Mouse (Mus musculus) kidney, adult 11 months (tissue): ENCODE data around the gene Abca1.
A peak's percentile ranks its signal among the peaks of the same experiment; 100 is the strongest.

Experiments used
- DNase-seq: peaks from one replicate; pipeline ENCODE4 v3.0.0; 2022

Abca1 gene

GRCm38 (mm10) chr4:53081851-53082250 is 77.8 kb downstream of the Abca1 start:
- no peak for DNase-seq

DNA sequence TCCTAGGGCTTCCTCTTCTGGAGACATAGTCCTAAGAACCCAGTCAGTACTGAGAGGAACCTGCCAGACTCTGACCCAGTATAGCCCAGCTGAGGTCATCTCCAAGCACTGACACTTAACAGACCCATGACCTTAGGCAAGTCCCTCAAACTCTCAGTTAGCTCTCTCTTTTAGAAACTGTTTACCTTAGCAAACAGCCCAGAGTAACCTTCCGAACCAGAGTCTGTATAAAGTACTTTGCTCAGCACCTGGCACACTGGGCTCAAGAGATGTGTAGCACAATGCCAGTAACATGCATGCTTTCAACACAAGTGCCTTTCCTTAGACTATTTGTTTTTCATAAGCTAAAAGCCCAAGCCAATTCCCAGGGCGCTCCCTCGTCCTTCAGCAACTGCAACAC is 79.4 kb downstream of the Abca1 start:
- DNase-seq: no peak

GRCm38 (mm10) chr4:53078793-53079310 is 80.8 kb downstream of the Abca1 start:
- DNase-seq: no peak

GRCm38 (mm10) chr4:53076788-53077350 is 82.8 kb downstream of the Abca1 start:
- DNase-seq: no peak

GRCm38 (mm10) chr4:53073025-53073424 is 86.7 kb downstream of the Abca1 start:
- no peak for DNase-seq

DNA sequence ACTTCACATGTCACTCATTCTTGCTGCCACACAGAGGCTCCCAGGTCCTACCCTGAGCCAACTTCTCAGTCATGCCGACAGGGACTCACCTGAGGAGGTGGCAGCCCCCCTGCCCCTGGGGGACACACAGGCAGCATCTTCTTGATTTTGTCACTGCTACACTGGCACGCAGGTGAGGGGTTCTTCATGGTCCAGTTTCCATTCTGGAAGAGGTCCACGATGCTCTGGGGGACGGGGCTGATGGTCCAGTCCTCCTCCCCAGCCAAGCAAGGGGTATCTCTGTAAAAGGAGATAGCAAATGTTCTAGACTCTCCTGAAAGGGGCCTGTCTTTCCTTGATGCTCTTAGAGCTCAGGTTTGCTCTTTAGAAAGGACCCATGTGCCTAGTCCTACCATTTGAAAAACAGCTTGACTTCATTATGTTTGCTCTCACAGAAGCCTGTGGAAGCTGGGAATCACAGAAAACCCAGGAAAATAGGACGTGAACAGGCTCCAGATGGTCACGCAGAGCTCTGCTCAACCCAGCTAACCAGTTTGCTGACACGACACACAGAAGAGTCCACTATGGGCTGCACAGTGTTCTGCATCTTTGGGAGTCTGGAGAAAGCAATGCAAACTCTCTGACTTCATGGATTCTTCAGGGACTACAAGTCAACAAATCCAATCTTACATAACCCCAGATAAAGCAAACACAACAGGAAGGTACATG is 97.2 kb downstream of the Abca1 start:
- no peak for DNase-seq

- DNase-seq: no peak
Measured at GRCm38 (mm10) chr4:53046238-53047022, 113.3 kb downstream of the Abca1 start.

GRCm38 (mm10) chr4:53045807-53046206 is 113.9 kb downstream of the Abca1 start:
- no peak for DNase-seq

DNA sequence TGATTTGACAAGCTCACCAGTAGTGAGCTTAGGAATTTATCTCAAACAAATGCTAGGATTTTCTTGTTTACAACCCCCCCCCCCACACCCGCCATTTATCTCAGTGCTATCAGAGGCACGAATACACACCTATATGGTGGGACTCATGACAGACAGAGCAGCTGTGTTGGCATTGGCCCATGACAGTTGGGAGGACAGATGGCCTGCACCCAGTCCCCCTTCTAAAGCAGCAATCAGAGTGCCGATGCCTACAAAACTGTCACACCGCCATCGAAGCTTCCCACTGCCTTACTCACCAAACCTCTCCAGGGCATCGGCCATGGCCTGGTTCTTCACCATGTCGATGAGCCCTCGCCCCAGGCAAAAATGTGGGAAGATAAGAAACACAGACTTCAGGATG is 115.9 kb downstream of the Abca1 start:
- no peak for DNase-seq

- DNase-seq: no peak
Measured at GRCm38 (mm10) chr4:53030326-53030948, 129.3 kb downstream of the Abca1 start.

DNA sequence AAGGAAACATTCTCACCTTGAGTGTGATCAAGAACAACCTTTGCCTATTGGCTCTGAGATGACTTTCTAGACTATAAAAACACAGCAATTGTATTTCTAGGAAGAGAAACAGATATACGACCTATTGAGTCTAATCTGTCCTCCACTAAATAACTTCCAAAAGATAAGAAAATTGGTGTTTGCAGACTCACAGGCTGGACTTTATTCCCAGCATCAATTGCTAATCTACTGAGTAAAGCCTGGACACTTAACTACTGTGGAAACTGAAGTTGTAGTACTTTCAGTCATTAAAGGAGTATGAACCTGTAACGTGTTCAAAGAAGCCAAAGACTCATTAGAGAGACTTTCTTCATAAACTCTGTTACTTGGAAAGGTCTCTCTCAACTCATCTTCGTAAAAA is 131.9 kb downstream of the Abca1 start:
- DNase-seq: no peak

DNA sequence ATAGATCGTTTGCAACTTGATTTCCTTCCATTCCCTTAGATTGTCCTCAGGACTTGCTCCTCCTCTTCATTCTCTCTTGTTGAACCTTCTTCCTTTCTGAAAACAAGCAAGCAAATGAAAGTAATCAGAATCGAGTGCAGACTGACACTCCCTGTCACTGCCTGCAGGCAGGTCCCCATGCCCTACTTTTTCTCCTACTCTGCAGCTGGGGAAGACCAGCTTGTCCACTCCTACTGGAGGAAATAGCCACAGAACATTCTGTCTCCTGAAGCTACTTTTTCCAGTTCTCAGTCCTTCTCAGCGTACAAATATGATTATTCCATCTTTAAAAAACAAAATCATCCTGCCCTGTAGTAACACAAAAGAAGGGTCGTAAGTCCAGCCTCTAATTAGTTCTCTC is 135.3 kb downstream of the Abca1 start:
- no peak for DNase-seq

GRCm38 (mm10) chr4:53023189-53023925 is 136.3 kb downstream of the Abca1 start:
- no peak for DNase-seq

DNA sequence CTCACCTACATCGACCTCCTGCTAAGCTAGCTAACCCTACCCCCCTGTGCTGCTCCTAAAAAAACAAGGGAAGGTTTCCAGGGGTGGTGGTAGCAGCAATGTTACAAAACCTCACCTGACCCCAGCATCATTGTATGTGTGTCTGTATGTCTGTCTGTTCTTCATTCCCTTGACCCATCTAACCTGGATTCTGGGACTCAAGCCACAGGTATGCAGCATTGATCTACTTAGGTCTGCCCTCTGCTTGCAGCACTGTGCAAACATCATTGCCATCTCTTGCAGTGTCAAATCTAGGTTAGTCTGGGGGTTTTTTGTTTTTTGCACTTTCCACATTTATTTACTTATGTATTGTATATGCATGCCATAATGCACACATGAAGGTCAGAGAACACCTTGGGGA is 141.3 kb downstream of the Abca1 start:
- no peak for DNase-seq

DNA sequence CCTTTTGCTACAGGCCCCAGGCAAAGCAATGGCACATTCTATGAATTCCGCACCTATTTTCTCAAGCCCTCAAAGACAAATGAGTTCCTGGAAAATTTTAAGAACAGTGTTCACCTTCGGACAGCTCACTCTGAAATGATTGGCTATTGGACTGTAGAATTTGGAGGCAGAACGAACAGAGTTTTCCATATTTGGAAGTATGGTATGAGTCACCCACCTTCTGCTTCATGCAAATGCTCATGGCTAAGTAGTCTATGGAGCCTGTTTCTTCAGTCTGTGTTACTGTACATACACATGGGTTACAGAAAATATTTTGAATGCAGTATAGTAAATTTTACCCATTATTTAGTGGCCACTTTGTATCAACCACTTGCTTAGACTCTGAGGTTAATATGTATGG is 144.7 kb downstream of the Abca1 start:
- DNase-seq: no peak

GRCm38 (mm10) chr4:53014421-53014820 is 145.3 kb downstream of the Abca1 start:
- DNase-seq: no peak

DNA sequence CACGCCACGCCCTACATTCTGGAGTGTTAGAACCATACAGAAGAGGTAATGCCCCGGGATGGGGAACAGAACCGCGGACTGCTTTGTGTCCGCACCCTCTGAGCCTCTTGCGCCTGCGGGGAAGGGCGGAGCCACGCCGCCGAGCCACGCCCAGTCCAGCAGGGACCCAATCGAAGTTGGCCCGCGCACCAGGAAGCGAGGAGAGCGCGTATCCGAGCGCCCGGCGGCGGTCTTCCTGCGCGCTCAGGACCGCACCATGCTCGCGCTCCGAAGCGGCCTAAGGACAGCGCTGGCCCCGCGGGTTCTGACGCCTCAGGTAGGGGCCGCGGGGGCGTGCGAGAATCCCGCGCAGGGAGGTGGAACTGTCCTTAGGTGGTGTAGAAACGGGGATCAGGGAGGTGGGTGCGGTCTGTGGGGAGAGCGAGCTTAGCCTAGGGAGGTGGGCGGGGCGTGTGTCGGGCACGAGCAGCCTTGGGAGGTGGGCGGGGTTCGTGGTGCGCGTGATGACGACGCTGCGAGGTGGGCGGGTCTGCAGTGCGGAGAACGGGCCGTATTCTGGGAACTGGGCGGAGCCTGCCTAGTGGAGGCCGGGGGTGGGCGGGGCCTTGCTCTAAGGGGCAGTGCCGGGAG is 147.8 kb downstream of the Abca1 start, which contains the start of gene Nipsnap3b:
Nipsnap3b (plus strand) TSS at position 149 of the 630 bp plus-strand sequence.
- peak; percentile 93 for DNase-seq

DNA sequence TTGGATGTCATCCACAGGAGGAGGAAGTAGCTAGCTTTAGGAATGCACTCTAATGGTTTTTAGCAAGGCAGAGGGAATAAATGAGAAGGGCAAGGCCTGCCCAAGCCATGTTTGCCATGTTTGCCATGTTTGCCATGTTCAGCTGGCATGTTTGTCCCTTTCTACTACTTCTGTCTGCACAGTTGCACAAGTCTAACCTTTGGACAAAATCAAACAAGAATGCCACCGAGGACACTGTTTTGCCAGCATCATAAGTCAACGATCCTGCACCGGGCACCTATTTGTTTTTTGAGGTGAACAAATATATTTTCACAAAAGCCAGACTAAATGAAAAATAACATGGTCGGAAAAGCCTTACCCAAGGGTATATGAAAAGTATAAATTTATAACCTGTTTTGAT is 149.8 kb downstream of the Abca1 start:
- no peak for DNase-seq

DNA sequence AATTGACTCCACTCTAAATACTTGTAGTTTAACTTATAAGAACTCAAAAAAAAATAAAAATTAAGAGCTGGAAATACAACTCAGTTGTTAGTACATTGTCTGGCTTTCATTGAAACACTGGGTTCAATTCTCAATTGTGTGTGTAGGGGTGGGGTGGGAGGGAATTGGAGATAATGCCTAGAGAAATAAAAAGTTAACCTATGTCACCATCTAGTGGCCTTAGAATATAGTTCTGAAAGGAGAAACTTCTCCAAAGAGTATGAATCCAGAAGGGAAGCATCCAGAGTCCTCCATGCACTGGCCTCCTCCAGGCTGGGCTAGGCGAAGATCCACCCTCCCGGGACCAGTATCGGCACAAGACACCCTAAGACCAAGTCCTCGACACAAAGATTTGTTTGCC is 150.5 kb downstream of the Abca1 start:
- DNase-seq: no peak

GRCm38 (mm10) chr4:53000154-53000553 is 159.5 kb downstream of the Abca1 start:
- no peak for DNase-seq

DNA sequence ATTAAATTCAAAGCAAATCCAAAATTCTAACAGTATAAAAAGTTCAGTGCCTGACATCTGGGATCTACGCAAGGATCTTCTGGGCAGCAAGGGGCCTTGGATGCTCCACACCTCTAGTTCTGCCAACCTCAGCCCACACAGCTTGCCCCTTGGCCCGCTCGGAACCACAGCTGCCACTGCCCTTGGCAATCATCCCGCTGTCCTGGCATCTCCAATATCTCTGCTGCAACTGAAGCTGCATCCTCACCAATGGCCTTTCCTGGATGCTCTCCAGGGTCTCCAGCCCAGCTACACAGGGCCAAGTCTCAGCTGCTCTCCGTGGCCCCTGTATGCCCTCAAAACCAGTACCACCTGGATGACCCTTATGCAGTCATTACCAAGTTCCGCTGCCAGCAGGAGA is 160.2 kb downstream of the Abca1 start:
- no peak for DNase-seq

DNA sequence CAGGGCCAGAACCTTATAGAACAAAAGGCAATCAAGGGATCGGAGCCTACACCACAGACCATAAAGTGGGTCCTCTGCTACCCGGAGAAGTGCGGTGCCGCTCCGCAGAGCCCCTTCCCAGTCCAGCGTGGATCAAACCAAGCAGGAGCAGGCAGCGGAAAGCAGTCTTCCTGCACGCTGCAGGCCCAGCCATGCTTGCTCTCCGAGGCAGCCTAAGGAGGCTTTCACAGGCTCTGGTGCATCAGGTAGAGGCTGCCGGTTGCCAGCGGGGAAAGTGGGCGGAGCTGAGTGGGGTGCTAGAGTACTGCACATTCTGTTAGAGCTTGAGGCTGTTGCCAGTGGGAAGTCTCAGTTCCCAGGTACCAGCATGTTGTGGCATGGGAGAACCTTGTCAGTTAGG is 170.4 kb downstream of the Abca1 start, which contains the start of gene Nipsnap3a:
Nipsnap3a (plus strand) TSS at position 25 of the 400 bp plus-strand sequence.
- DNase-seq: no peak
